16 mouse cellular contexts compared by ENCODE assay signal in the genomic region with DNA sequence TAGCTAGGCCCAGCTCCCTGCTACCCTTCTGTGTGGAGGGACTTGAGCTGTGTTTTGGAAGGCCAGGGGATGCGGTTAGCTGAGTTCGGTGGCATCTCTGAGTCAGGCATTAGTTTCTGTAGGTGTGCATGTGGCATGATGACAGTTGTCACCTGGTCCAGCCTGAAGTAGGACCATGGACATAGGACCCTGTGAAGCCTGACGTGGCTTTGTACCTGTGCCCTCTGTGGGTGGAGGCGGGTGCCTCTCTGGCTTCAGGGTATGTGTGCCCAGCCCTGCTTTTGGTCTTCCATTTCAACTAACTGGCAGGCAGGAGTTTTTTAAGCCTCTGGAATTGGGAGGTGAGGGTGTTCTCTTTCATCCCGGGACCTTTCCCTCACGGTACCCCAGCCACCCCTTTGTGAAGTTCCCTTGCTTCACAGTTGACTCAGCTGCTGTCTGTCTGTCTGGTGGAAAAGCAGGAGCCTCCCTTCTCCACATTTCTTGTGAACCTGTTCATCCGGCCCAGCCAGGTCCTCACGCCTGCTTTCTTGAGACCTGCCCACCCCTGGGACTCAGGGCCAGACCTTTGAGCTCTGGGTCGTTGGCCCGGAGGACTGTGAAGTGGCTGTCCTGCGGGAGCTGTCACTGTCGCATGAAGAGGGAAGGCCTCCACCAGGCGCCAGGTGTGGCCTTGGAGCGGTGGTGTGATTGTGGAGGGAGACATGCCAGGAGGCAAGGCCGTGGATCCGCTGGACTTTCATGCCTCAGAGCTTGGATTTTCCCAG. TPM values are rescaled to one million over a fixed set of nuclear protein-coding genes. Genes with fewer than 3 reads are reported as not detected.
DNase-seq lines count a peak whose midpoint lies in the region; ATAC-seq and TF ChIP-seq lines count a peak whose summit lies in the region.
"Had no signal": no experiment of that assay in that cellular context is flagged by ENCODE, and none has a peak within 500 bp of the region (broad histone marks: within the 10 kb centered on the region; RNA-seq: fewer than 3 reads in every experiment).

No protein-coding gene starts in this region.

- peaks cover 26% of the 10 kb centered on the region for H3K4me1 ChIP-seq in kidney, postnatal 0 days (replicated peaks; ENCODE audit: insufficient read depth, low read length)
- peaks cover 59% of the 10 kb centered on the region for H3K4me1 ChIP-seq in kidney, embryonic 16.5 days (ENCODE audit: insufficient read depth, low read length)
- peaks cover 23% of the 10 kb centered on the region for H3K4me1 ChIP-seq in stomach, embryonic 15.5 days
- H3K4me1 ChIP-seq in forebrain, embryonic 14.5 days (ENCODE audit: control insufficient read depth, insufficient read depth, low read length): peaks cover 16% of the 10 kb centered on the region

- no peak overlapping the region for H3K4me2 ChIP-seq in kidney, postnatal 0 days (ENCODE audit: low read length)
- no peak overlapping the region for H3K4me2 ChIP-seq in kidney, embryonic 16.5 days (replicated peaks; ENCODE audit: low read depth, low read length)
- H3K4me2 ChIP-seq in stomach, embryonic 15.5 days: no peak overlapping the region
- no peak overlapping the region for H3K4me2 ChIP-seq in forebrain, embryonic 14.5 days (ENCODE audit: low read length)
- H3K4me2 ChIP-seq: forebrain, embryonic 15.5 days; midbrain, embryonic 13.5 days had no signal

- no peak overlapping the region for H3K9ac ChIP-seq in kidney, postnatal 0 days (ENCODE audit: low read depth, low read length)
- no peak overlapping the region for H3K9ac ChIP-seq in kidney, embryonic 16.5 days (replicated peaks; ENCODE audit: low read length)
- H3K9ac ChIP-seq in stomach, embryonic 15.5 days: no peak overlapping the region
- no peak overlapping the region for H3K9ac ChIP-seq in forebrain, embryonic 14.5 days (ENCODE audit: low read length)
- H3K9ac ChIP-seq: forebrain, embryonic 15.5 days; midbrain, embryonic 13.5 days had no signal

- H3K36me3 ChIP-seq in kidney, postnatal 0 days (ENCODE audit: insufficient read depth, low read length): no peaks in the 10 kb centered on the region
- H3K36me3 ChIP-seq in kidney, embryonic 16.5 days (ENCODE audit: insufficient read depth, low read length): no peaks in the 10 kb centered on the region
- H3K36me3 ChIP-seq in stomach, embryonic 15.5 days: no peaks in the 10 kb centered on the region
- no peaks in the 10 kb centered on the region for H3K36me3 ChIP-seq in forebrain, embryonic 14.5 days (ENCODE audit: control insufficient read depth, insufficient read depth, low read length)
- H3K36me3 ChIP-seq: forebrain, embryonic 15.5 days; midbrain, embryonic 13.5 days had no signal

- WGBS in kidney, postnatal 0 days: 62% methylated on average over 16 of the region's 16 CpGs
- WGBS in kidney, embryonic 16.5 days: 64% methylated on average over 16 of the region's 16 CpGs
- 39% methylated on average over 16 of the region's 16 CpGs for WGBS in large intestine, adult 2 months
- WGBS in stomach, embryonic 15.5 days: 73% methylated on average over 16 of the region's 16 CpGs
- WGBS in forebrain, embryonic 14.5 days: 91% methylated on average over 16 of the region's 16 CpGs

- no peak overlapping the region for H3K4me3 ChIP-seq in kidney, postnatal 0 days (replicated peaks; ENCODE audit: low read depth, low read length)
- no peak overlapping the region for H3K4me3 ChIP-seq in kidney, embryonic 16.5 days (ENCODE audit: low read length)
- no peak overlapping the region for H3K4me3 ChIP-seq in stomach, embryonic 15.5 days (replicated peaks)
- H3K4me3 ChIP-seq in forebrain, embryonic 14.5 days (ENCODE audit: low read depth, low read length): no peak overlapping the region
- H3K4me3 ChIP-seq: forebrain, embryonic 15.5 days; midbrain, embryonic 13.5 days had no signal

- ATAC-seq in kidney, postnatal 0 days (replicated peaks; ENCODE audit: low FRiP score, low read depth): no peak
- ATAC-seq in kidney, embryonic 16.5 days (ENCODE audit: low FRiP score, low TSS enrichment): no peak
- 0 out of 2 replicates have a peak, but pooled peaks have one; percentile 13 for ATAC-seq in stomach, embryonic 15.5 days (ENCODE audit: insufficient read depth, low FRiP score, low read depth)
- no peak for ATAC-seq in forebrain, embryonic 14.5 days
- ATAC-seq: activated CD4-positive, CD25-positive, alpha-beta regulatory T cell, adult 4 months; forebrain, embryonic 15.5 days; hindbrain, postnatal 0 days; midbrain, embryonic 13.5 days had no signal

- 0 out of 2 replicates have a peak overlapping the region, but pooled peaks have one; percentile 6 for H3K27ac ChIP-seq in kidney, postnatal 0 days
- no peak overlapping the region for H3K27ac ChIP-seq in kidney, embryonic 16.5 days (ENCODE audit: low read length)
- peak overlapping the region; percentile 75 for H3K27ac ChIP-seq in stomach, embryonic 15.5 days
- H3K27ac ChIP-seq in forebrain, embryonic 14.5 days (ENCODE audit: low read depth, low read length): no peak overlapping the region
- H3K27ac ChIP-seq: forebrain, embryonic 15.5 days; hindbrain, postnatal 0 days; macrophage; midbrain, embryonic 13.5 days had no signal

- peak; percentile 46 to 51 for DNase-seq in adrenal gland, postnatal 36 days
- no peak for DNase-seq in adrenal gland, postnatal 4 days (ENCODE audit: low spot score in 2 of 2)
- no peak for DNase-seq in kidney, postnatal 0 days (ENCODE audit: low spot score)
- peak; percentile 83 for DNase-seq in large intestine, adult 2 months (ENCODE audit: low read depth, low spot score)
- no peak for DNase-seq in forebrain, embryonic 14.5 days (ENCODE audit: low spot score)
- no peak for DNase-seq in layer of hippocampus, postnatal 25 days (ENCODE audit: extremely low spot score in 1 of 2, low spot score in 1 of 2)
- DNase-seq: cerebellum, adult 2 months; heart, postnatal 14 days; liver had no signal

- H3K9me3 ChIP-seq in kidney, postnatal 0 days (replicated peaks; ENCODE audit: low read length): no peaks in the 10 kb centered on the region
- no peaks in the 10 kb centered on the region for H3K9me3 ChIP-seq in kidney, embryonic 16.5 days (ENCODE audit: low read length)
- no peaks in the 10 kb centered on the region for H3K9me3 ChIP-seq in stomach, embryonic 15.5 days
- H3K9me3 ChIP-seq in forebrain, embryonic 14.5 days (replicated peaks; ENCODE audit: control insufficient read depth, low read length): no peaks in the 10 kb centered on the region
- H3K9me3 ChIP-seq: forebrain, embryonic 15.5 days; midbrain, embryonic 13.5 days had no signal

- no peak for TF ChIP-seq CTCF in kidney, postnatal 0 days (IDR thresholded peaks at IDR 0.05; ENCODE audit: low read depth)

- H3K27me3 ChIP-seq in kidney, postnatal 0 days (ENCODE audit: insufficient read depth, low read length): no peaks in the 10 kb centered on the region
- no peaks in the 10 kb centered on the region for H3K27me3 ChIP-seq in kidney, embryonic 16.5 days (ENCODE audit: insufficient read depth, low read length)
- H3K27me3 ChIP-seq in stomach, embryonic 15.5 days (replicated peaks): no peaks in the 10 kb centered on the region
- H3K27me3 ChIP-seq in forebrain, embryonic 14.5 days (replicated peaks; ENCODE audit: control insufficient read depth, insufficient read depth, low read length): no peaks in the 10 kb centered on the region
- H3K27me3 ChIP-seq: forebrain, embryonic 15.5 days; midbrain, embryonic 13.5 days had no signal

RNA-seq across cellular contexts. Expression of a gene that starts 16.9 kb away (rescaled TPM):
- total RNA-seq in adrenal gland, postnatal 36 days (2021): 10 to 100 TPM; 13.9 to 18.7 TPM
- total RNA-seq in adrenal gland, postnatal 4 days (2021): 10 to 100 TPM; 22.9 to 23.1 TPM
- 13.3 and 13.5 TPM in 2 replicates for polyA plus RNA-seq in kidney, postnatal 0 days (2015; fragmentation: Nextera tagmentation; extraction: Ambion mirVana)
- 12.1 and 14.9 TPM in 2 replicates for polyA plus RNA-seq in kidney, embryonic 16.5 days (2015; fragmentation: Nextera tagmentation; extraction: Ambion mirVana)
- polyA plus RNA-seq in large intestine, adult 2 months (2012; rRNA removed): 25.4 and 29.6 TPM in 2 replicates
- 13.8 and 15.2 TPM in 2 replicates for polyA plus RNA-seq in stomach, embryonic 15.5 days (2015; fragmentation: Nextera tagmentation; extraction: Ambion mirVana)
- polyA plus RNA-seq in forebrain, embryonic 14.5 days (2014; fragmentation: Nextera tagmentation; extraction: Ambion mirVana): 20.7 and 28.0 TPM in 2 replicates
- total RNA-seq in layer of hippocampus, postnatal 25 days (2021): 10 to 100 TPM; 25.9 to 27.7 TPM

RNA-seq across cellular contexts. Expression of a gene that starts 40.8 kb away (rescaled TPM):
- 1 to 10 TPM; 5.1 to 6.3 TPM for total RNA-seq in adrenal gland, postnatal 36 days (2021)
- total RNA-seq in adrenal gland, postnatal 4 days (2021): 10 to 100 TPM; 11.0 to 14.8 TPM
- polyA plus RNA-seq in kidney, postnatal 0 days (2015; fragmentation: Nextera tagmentation; extraction: Ambion mirVana): 2.9 TPM in 2 replicates
- polyA plus RNA-seq in kidney, embryonic 16.5 days (2015; fragmentation: Nextera tagmentation; extraction: Ambion mirVana): 3.5 and 3.9 TPM in 2 replicates
- polyA plus RNA-seq in large intestine, adult 2 months (2012; rRNA removed): 3.5 and 7.2 TPM in 2 replicates
- 3.1 and 3.2 TPM in 2 replicates for polyA plus RNA-seq in stomach, embryonic 15.5 days (2015; fragmentation: Nextera tagmentation; extraction: Ambion mirVana)
- polyA plus RNA-seq in forebrain, embryonic 14.5 days (2014; fragmentation: Nextera tagmentation; extraction: Ambion mirVana): 8.6 and 9.6 TPM in 2 replicates
- 1 to 10 TPM; 4.5 to 6.1 TPM for total RNA-seq in layer of hippocampus, postnatal 25 days (2021)
- polyA plus RNA-seq: macrophage had no signal

Comparison
In these comparisons a context has a peak if more than half of its experiments do, and no peak if none do; other contexts are left out.
1. DNase-seq: peak in adrenal gland, postnatal 36 days (2 of 2) and large intestine, adult 2 months (single experiment); none in adrenal gland, postnatal 4 days (0 of 2), kidney, postnatal 0 days (single experiment), forebrain, embryonic 14.5 days (single experiment) and layer of hippocampus, postnatal 25 days (0 of 2).
2. H3K27ac ChIP-seq: peak in kidney, postnatal 0 days (single experiment) and stomach, embryonic 15.5 days (single experiment); none in kidney, embryonic 16.5 days (single experiment) and forebrain, embryonic 14.5 days (single experiment).